8 mouse cellular contexts compared by ENCODE assay signal in the genomic region with DNA sequence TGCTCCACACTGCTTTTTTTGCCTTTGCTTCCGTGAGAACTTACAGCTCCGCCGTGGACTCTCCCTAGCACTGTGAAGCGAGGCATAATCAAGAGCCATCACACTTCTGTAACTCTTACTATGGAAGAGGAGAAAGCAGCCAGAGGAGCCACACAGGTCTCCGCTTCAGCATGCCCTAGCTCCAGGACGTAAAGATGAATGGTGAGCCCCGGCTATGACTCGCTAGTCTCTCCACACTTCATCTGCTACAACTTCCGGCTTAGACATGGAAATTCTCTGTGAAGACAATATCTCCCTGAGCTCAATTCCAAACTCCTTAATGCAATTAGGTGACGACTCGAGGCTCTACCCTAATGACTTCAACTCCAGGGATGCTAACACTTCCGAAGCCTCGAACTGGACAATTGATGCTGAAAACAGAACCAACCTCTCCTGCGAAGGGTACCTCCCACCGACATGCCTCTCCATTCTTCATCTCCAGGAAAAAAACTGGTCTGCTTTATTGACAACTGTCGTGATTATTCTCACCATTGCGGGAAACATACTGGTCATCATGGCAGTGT. TPM values are rescaled to one million over a fixed set of nuclear protein-coding genes. Genes with fewer than 3 reads are reported as not detected.
A peak's percentile ranks its signal among the peaks of the same experiment; 100 is the strongest.
DNase-seq lines count a peak whose midpoint lies in the region; ATAC-seq and TF ChIP-seq lines count a peak whose summit lies in the region.

No protein-coding gene starts in this region.

- peak; percentile 32 for ATAC-seq in erythroid progenitor cell, adult 5-6 weeks (replicated peaks; ENCODE audit: low FRiP score, poor library complexity, severe bottlenecking)
- ATAC-seq in limb, embryonic 12.5 days (ENCODE audit: insufficient number of reproducible peaks, insufficient read depth, low FRiP score, low TSS enrichment, low read depth) = no peak
- ATAC-seq in cerebellum, adult (ENCODE audit: insufficient number of reproducible peaks, low FRiP score, low TSS enrichment) = no peak

- H3K9me3 ChIP-seq in limb, embryonic 12.5 days = no peaks in the 10 kb centered on the region

- peak overlapping the region; percentile 70 for H3K4me2 ChIP-seq in limb, embryonic 12.5 days

- H3K4me1 ChIP-seq in testis, adult 2 months (ENCODE audit: control insufficient read depth, insufficient read depth, low read length) = peaks cover 2% of the 10 kb centered on the region; the same call in 1 of the 2 replicates
- H3K4me1 ChIP-seq in limb, embryonic 12.5 days (replicated peaks) = 0 out of 2 replicates have a peak, but pooled peaks cover 7% of the 10 kb centered on the region

- no peak for TF ChIP-seq POLR2A in testis, adult 2 months (IDR thresholded peaks at IDR 0.05; ENCODE audit: control insufficient read depth, low read depth, low read length)

- no peak overlapping the region for H3K27ac ChIP-seq in testis, adult 2 months (ENCODE audit: control insufficient read depth, insufficient read depth, low read depth, low read length)
- H3K27ac ChIP-seq in limb, embryonic 12.5 days = no peak overlapping the region

- no peak for DNase-seq in testis, postnatal 14 days (ENCODE audit: low spot score)
- DNase-seq in retina, embryonic 14.5 days (ENCODE audit: low spot score) = peak; percentile 45
- DNase-seq in thymus, postnatal 14 days = no peak
- DNase-seq in urinary bladder, postnatal 14 days (ENCODE audit: low spot score) = no peak

- peak overlapping the region; percentile 5; the same call in 1 of the 2 replicates for H3K9ac ChIP-seq in limb, embryonic 12.5 days (replicated peaks)

- H3K4me3 ChIP-seq in testis, adult 2 months (ENCODE audit: control insufficient read depth, low read depth, low read length) = peak overlapping the region; percentile 26; the same call in 1 of the 2 replicates
- H3K4me3 ChIP-seq in limb, embryonic 12.5 days (replicated peaks) = peak overlapping the region; percentile 41

- 23% methylated on average over 17 of the region's 17 CpGs for WGBS in limb, embryonic 12.5 days

- TF ChIP-seq CTCF in testis, adult 2 months (IDR thresholded peaks at IDR 0.05; ENCODE audit: control insufficient read depth, insufficient read depth, insufficient replicate concordance, low read depth, low read length) = no peak

- no peaks in the 10 kb centered on the region for H3K36me3 ChIP-seq in testis, adult 2 months (ENCODE audit: control insufficient read depth, insufficient read depth, low read length)
- no peaks in the 10 kb centered on the region for H3K36me3 ChIP-seq in limb, embryonic 12.5 days

- H3K27me3 ChIP-seq in testis, adult 2 months (ENCODE audit: control insufficient read depth, insufficient read depth, low read length) = no peaks in the 10 kb centered on the region
- peaks cover 38% of the 10 kb centered on the region for H3K27me3 ChIP-seq in limb, embryonic 12.5 days

RNA-seq across cellular contexts. Expression of a gene that starts 1.1 kb away (rescaled TPM):
- 0.02 TPM in 1 of 2 replicates, not detected in the other for polyA plus RNA-seq in testis, adult 2 months (2012; rRNA removed)
- 0.36 and 5.0 TPM in 2 replicates for total RNA-seq in erythroid progenitor cell, adult 5-6 weeks (2015; ENCODE audit: low replicate concordance)
- total RNA-seq in erythroid progenitor cell, adult 5-6 weeks (2017; ENCODE audit: low replicate concordance) = 0.51 TPM in 1 of 2 replicates, not detected in the other
- polyA plus RNA-seq in limb, embryonic 12.5 days (2016; fragmentation: Nextera tagmentation; extraction: Ambion mirVana) = 0.18 TPM in 2 replicates
